Mouse (Mus musculus) forebrain, embryonic 16.5 days (tissue): Measurements from ENCODE around the gene Meis2. TPM values are rescaled to one million over a fixed set of nuclear protein-coding genes. Genes with fewer than 3 reads are reported as not detected.

Experiments
- ATAC-seq: fragments of 200-750 bp; cut with Nextera tagmentation; 2 replicates; pipeline ENCODE4 v1.8.0; 2017; ENCODE audit warnings: mild to moderate bottlenecking, moderate library complexity
- H3K27ac ChIP-seq: fragments of 300-500 bp; sonication (generic); 2 replicates; pipeline ENCODE4 v1.5.1; 2014; ENCODE audit warnings: low read length, control low read depth
- H3K27me3 ChIP-seq: fragments of 300-500 bp; sonication (generic); replicated peaks from 2 replicates; pipeline ENCODE4 v1.6.1; 2014; ENCODE audit warnings: low read length; ENCODE audit not compliant: control insufficient read depth, insufficient read depth
- H3K36me3 ChIP-seq: fragments of 300-500 bp; sonication (generic); 2 replicates; pipeline ENCODE4 v1.6.1; 2014; ENCODE audit not compliant: control insufficient read depth, insufficient read depth
- H3K4me1 ChIP-seq: fragments of 300-500 bp; sonication (generic); replicated peaks from 2 replicates; pipeline ENCODE4 v1.6.1; 2014; ENCODE audit warnings: low read length; ENCODE audit not compliant: control insufficient read depth, insufficient read depth
- H3K4me2 ChIP-seq: fragments of 300-500 bp; sonication (generic); 2 replicates; pipeline ENCODE4 v1.6.1; 2014; ENCODE audit warnings: mild to moderate bottlenecking, low read length, control low read depth
- H3K4me3 ChIP-seq: fragments of 300-500 bp; sonication (generic); replicated peaks from 2 replicates; pipeline ENCODE4 v1.5.1; 2014; ENCODE audit warnings: mild to moderate bottlenecking, low read length, control low read depth
- H3K9ac ChIP-seq: fragments of 300-500 bp; sonication (generic); replicated peaks from 2 replicates; pipeline ENCODE4 v1.6.1; 2014; ENCODE audit warnings: low read depth, low read length, control low read depth
- H3K9me3 ChIP-seq: fragments of 300-500 bp; sonication (generic); 2 replicates; pipeline ENCODE4 v1.6.1; 2016; ENCODE audit warnings: low read length; ENCODE audit not compliant: control insufficient read depth
- WGBS: fragments of 180-500 bp; shearing (Covaris S2); extraction: QIAGEN DNeasy Blood & Tissue Kit; methylation state at CpG from one replicate; pipeline ENCODE4 v1.1.7; 2014; 5-methylcytosine and 5-hydroxymethylcytosine counted together
- polyA plus RNA-seq: library from polyadenylated mRNA; unstranded; fragments of >200 nt; fragmentation: Nextera tagmentation; extraction: Ambion mirVana; gene quantifications from 2 replicates; pipeline ENCODE4 v1.2.1, GENCODE M21; 2015

Gene Meis2
- polyA plus RNA-seq, 1 experiment from 2014 or later = 154 TPM

DNA sequence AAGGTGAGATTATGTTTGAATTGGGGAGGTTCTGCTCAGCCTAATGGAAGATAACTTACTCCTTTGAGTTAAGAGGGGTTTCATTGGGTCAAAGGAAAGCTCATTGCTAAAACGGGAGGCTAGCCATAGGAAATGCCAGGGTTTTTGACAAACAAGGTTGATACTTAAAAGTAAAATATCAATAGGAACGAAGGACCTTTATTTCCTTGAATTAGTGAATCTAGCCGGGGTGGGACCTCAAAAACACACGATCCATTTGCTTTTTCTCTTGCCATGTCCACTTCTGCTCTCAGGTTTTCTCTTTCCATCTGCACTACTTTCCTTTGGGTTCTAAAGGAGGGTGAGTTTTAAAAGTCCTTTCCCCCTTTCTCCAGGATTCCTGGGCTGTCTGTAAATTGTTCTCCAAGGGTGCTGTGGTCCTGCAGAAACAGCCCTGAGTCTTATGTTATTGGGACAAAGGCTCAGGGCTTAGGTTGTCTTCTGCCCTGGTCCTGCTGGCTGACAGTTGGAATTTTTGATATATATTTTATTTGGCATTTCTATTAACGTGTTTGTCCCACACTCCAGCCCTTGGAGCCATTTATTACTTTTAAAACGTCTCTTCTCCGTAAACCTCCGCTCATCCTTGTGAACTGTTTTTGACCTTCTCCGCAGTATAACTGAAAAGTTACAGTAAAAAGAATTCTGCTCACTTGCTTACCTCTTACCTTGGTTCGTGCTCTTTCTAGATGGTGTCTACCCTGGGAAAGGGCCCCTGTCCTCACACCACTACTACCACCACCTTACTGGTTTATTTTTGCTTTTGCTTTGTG, 5.2 kb upstream of the Meis2 start:
- 7% methylated on average over 10 of the region's 10 CpGs for WGBS

GRCm38 (mm10) chr2:116069451-116070225, 4.0 kb upstream of the Meis2 start:
- Histone ChIP-seq H3K4me2 (peak overlapping the region; percentile 77), H3K9ac (peak overlapping the region; percentile 88), H3K27ac (peak overlapping the region; percentile 99), H3K4me3 (peak overlapping the region; percentile 83), H3K36me3 (no peaks in the 10 kb centered on the region), H3K27me3 (no peaks in the 10 kb centered on the region), H3K9me3 (no peaks in the 10 kb centered on the region), H3K4me1 (peaks cover 17% of the 10 kb centered on the region)
- 5% methylated on average over 8 of the region's 8 CpGs for WGBS
- ATAC-seq = no peak

More for the DNA sequence above, 5.2 kb upstream of the Meis2 start:
- Histone ChIP-seq H3K9me3 (no peaks in the 10 kb centered on the region), H3K9ac (peak overlapping the region; percentile 88), H3K27ac (peak overlapping the region; percentile 90), H3K4me1 (peaks cover 26% of the 10 kb centered on the region), H3K4me2 (peak overlapping the region; percentile 77), H3K4me3 (peak overlapping the region; percentile 83), H3K36me3 (no peaks in the 10 kb centered on the region), H3K27me3 (no peaks in the 10 kb centered on the region)
- no peak for ATAC-seq

GRCm38 (mm10) chr2:116068901-116069300, 3.3 kb upstream of the Meis2 start:
- Histone ChIP-seq H3K27me3 (no peaks in the 10 kb centered on the region), H3K9ac (peak overlapping the region; percentile 88), H3K4me2 (peak overlapping the region; percentile 77), H3K4me3 (peak overlapping the region; percentile 83), H3K27ac (peak overlapping the region; percentile 99), H3K9me3 (no peaks in the 10 kb centered on the region), H3K4me1 (peaks cover 14% of the 10 kb centered on the region), H3K36me3 (no peaks in the 10 kb centered on the region)
- ATAC-seq = no peak
- 5% methylated on average over 7 of the region's 7 CpGs for WGBS

DNA sequence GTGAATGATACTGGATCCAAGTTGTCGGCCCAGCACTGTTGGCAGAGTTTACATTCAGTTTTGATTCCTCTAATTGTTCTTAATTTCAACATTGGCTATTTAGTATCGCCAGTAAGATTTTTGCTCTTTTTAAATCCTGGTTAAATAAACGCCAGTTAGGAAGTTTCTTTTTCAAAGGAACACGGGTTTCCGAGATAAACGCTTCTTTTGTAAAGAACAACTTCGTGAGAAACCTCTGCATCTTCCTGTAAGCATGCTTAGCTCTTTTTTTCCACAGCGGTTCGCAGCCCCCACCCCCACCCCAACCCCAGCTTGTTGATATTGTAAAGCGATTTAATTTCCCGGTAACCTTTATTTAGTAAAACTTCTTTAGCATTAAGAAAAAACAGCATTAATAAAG, 2.8 kb upstream of the Meis2 start:
- Histone ChIP-seq H3K27me3 (no peaks in the 10 kb centered on the region), H3K9me3 (no peaks in the 10 kb centered on the region), H3K36me3 (no peaks in the 10 kb centered on the region), H3K27ac (peak overlapping the region; percentile 99), H3K4me1 (peaks cover 12% of the 10 kb centered on the region), H3K4me2 (peak overlapping the region; percentile 77), H3K9ac (peak overlapping the region; percentile 88), H3K4me3 (peak overlapping the region; percentile 83)
- WGBS = under 1% methylated on average over 11 of the region's 11 CpGs
- ATAC-seq = no peak

GRCm38 (mm10) chr2:116067711-116068110, 2.1 kb upstream of the Meis2 start:
- under 1% methylated on average over 15 of the region's 15 CpGs for WGBS
- Histone ChIP-seq H3K9me3 (no peaks in the 10 kb centered on the region), H3K27me3 (no peaks in the 10 kb centered on the region), H3K9ac (peak overlapping the region; percentile 88), H3K4me3 (peak overlapping the region; percentile 83), H3K4me1 (peaks cover 9% of the 10 kb centered on the region), H3K4me2 (peak overlapping the region; percentile 77), H3K36me3 (no peaks in the 10 kb centered on the region), H3K27ac (peak overlapping the region; percentile 99)
- no peak for ATAC-seq

DNA sequence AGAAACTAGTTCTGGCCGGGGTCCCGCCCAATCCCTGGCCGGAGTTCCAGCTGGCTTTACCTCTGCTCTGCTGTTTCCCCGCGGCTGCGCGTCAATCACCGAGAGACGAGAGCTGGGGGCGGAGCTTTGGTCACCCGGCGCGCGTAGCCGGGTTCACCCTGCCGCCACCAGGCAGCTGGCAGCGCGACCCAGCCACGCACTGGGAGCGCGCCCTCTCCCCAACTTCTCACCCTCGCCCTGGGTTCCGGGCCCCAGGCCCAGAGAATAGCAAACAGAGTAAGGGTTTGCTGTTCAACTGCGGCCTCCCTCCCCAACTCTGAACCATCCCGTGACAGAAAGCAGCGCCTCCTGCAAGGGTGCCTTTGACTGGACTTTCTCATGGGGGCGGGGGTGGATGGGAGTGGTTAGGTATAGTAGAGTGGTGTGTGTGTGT, 1.4 kb upstream of the Meis2 start:
- ATAC-seq = peak; percentile 59
- Histone ChIP-seq H3K4me2 (peak overlapping the region; percentile 77), H3K36me3 (no peaks in the 10 kb centered on the region), H3K4me3 (peak overlapping the region; percentile 83), H3K4me1 (peaks cover 6% of the 10 kb centered on the region), H3K27me3 (no peaks in the 10 kb centered on the region), H3K9me3 (no peaks in the 10 kb centered on the region), H3K9ac (peak overlapping the region; percentile 88), H3K27ac (peak overlapping the region; percentile 99)
- 0% methylated on average over 27 of the region's 27 CpGs for WGBS

- H3K27ac ChIP-seq = peak overlapping the region; percentile 99
- H3K9me3 ChIP-seq = no peaks in the 10 kb centered on the region
- under 1% methylated on average over 36 of the region's 36 CpGs for WGBS
- H3K4me2 ChIP-seq = peak overlapping the region; percentile 77
- no peaks in the 10 kb centered on the region for H3K36me3 ChIP-seq
- H3K4me1 ChIP-seq = peaks cover 3% of the 10 kb centered on the region; the same call in 1 of the 2 replicates
- peak overlapping the region; percentile 88 for H3K9ac ChIP-seq
- peak overlapping the region; percentile 83 for H3K4me3 ChIP-seq
- H3K27me3 ChIP-seq = no peaks in the 10 kb centered on the region
- peak; percentile 38 for ATAC-seq
These were observed 660 bp upstream of the Meis2 start for GRCm38 (mm10) chr2:116066057-116066941.

GRCm38 (mm10) chr2:116065057-116065456, 582 bp downstream of the Meis2 start:
- H3K4me3 ChIP-seq = peak overlapping the region; percentile 83
- H3K27ac ChIP-seq = peak overlapping the region; percentile 99
- H3K4me2 ChIP-seq = peak overlapping the region; percentile 77
- H3K4me1 ChIP-seq = peaks cover 8% of the 10 kb centered on the region; the same call in 1 of the 2 replicates
- ATAC-seq = no peak
- H3K27me3 ChIP-seq = no peaks in the 10 kb centered on the region
- no peaks in the 10 kb centered on the region for H3K9me3 ChIP-seq
- no peaks in the 10 kb centered on the region for H3K36me3 ChIP-seq
- peak overlapping the region; percentile 98 for H3K9ac ChIP-seq
- WGBS = 0% methylated on average over 10 of the region's 10 CpGs
